Mouse (Mus musculus): Measurements from ENCODE around the gene Resf1. TPM values are rescaled to one million over a fixed set of nuclear protein-coding genes. Genes with fewer than 3 reads are reported as not detected.

Resf1 gene
- total and polyA plus RNA-seq, 3 experiments: 12.4 to 20.9 (median 14.7) TPM

DNA sequence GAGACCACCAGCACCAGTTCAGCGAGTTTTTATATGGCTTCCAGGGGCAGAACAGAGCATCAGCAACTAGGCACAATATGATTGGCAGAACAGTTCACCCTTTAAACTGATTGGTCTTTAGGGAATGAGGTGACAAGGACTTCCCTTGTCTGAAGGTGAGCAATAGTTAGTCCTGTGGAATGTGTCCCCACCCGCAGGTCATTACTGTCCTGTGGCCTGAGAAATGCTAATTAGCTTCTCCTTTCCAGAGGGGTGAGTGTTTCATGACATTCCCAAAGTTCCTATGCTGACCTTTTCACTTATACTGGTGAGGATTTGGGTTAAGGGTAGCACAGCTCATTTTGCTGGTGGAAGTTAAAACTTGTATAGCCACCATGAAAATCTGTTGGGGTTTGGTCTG is 74.3 kb downstream of the Resf1 start:
- dilution Hi-C loops (cut with MboI; ENCODE audit: extremely low pct_ligation_motif_present, extremely low pct_unique_long_range_greater_than_20kb, low sequenced_read_pairs) (no loop called here), in situ Hi-C loops (cut with MboI; ENCODE audit: low pct_ligation_motif_present, low pct_unique_long_range_greater_than_20kb, low sequenced_read_pairs) (no loop called here)
- no peak overlapping the region for H3K4me2 ChIP-seq (ENCODE audit: insufficient read depth, low read depth, poor library complexity, severe bottlenecking)
- no peak overlapping the region for H3K4me3 ChIP-seq (replicated peaks in 1 of 3; ENCODE audit: low read depth in 2 of 3, low read length in 2 of 3, poor library complexity in 1 of 3)
- no peak overlapping the region for H3K9ac ChIP-seq (ENCODE audit: insufficient read depth, low read depth)
- H3K4me1 ChIP-seq (ENCODE audit: control insufficient read depth in 1 of 2, insufficient read depth in 2 of 2): no peaks in the 10 kb centered on the region
- no peaks in the 10 kb centered on the region for H3K9me3 ChIP-seq (replicated peaks; ENCODE audit: low read length)
- H3K27me3 ChIP-seq (replicated peaks): no peaks in the 10 kb centered on the region
- H3K36me3 ChIP-seq (replicated peaks in 1 of 2; ENCODE audit: control insufficient read depth in 1 of 2, insufficient read depth in 1 of 2, low read length in 1 of 2): no peaks in the 10 kb centered on the region
- no peaks in the 10 kb centered on the region for H3K79me2 ChIP-seq (replicated peaks; ENCODE audit: control insufficient read depth, extremely low read depth, insufficient read depth, poor library complexity, severe bottlenecking)
- TF ChIP-seq KAT2A (IDR thresholded peaks at IDR 0.05; ENCODE audit: insufficient replicate concordance, low read length) (no peak), BHLHE40 (IDR thresholded peaks at IDR 0.05; ENCODE audit: low read depth, low read length) (no peak), RCOR1 (conservative IDR thresholded peaks at IDR 0.05; ENCODE audit: low read depth, low read length) (no peak), IRF4 (IDR thresholded peaks at IDR 0.05; ENCODE audit: low read depth, low read length) (no peak), CHD2 (IDR thresholded peaks at IDR 0.05; ENCODE audit: low read length) (no peak), TBP (conservative IDR thresholded peaks at IDR 0.05; ENCODE audit: low read depth, low read length) (no peak), ZNF384 (IDR thresholded peaks at IDR 0.05; ENCODE audit: low read depth, low read length) (no peak)
- no peak for DNase-seq (ENCODE audit: extremely low read depth)
- H3K27ac ChIP-seq (ENCODE audit: insufficient read depth, low read depth): no peak overlapping the region

Other genes with a start within 250 kb of the Resf1 start
- gene Dennd5b, start 207.7 kb upstream of the Resf1 start, total RNA-seq (2012; rRNA removed): 3.1 and 5.4 TPM in 2 replicates
- 1.4 and 1.6 TPM in 2 replicates for gene Dennd5b, start 207.7 kb upstream of the Resf1 start, total RNA-seq (2014; rRNA removed)
- 1.3 and 2.2 TPM in 2 replicates for gene Dennd5b, start 207.7 kb upstream of the Resf1 start, polyA plus RNA-seq (2012; ENCODE audit: insufficient read length, low read depth)
- gene Gm10203, start 179.2 kb upstream of the Resf1 start, total RNA-seq (2012; rRNA removed): not detected in 2 replicates
- not detected in 2 replicates for gene Gm10203, start 179.2 kb upstream of the Resf1 start, total RNA-seq (2014; rRNA removed)
- gene Gm10203, start 179.2 kb upstream of the Resf1 start, polyA plus RNA-seq (2012; ENCODE audit: insufficient read length, low read depth): not detected in 2 replicates
- gene Etfbkmt, start 169.6 kb upstream of the Resf1 start, total RNA-seq (2012; rRNA removed): 5.6 and 7.8 TPM in 2 replicates
- 17.3 and 18.9 TPM in 2 replicates for gene Etfbkmt, start 169.6 kb upstream of the Resf1 start, total RNA-seq (2014; rRNA removed)
- 9.3 and 12.4 TPM in 2 replicates for gene Etfbkmt, start 169.6 kb upstream of the Resf1 start, polyA plus RNA-seq (2012; ENCODE audit: insufficient read length, low read depth)
- gene Amn1, start 120.7 kb upstream of the Resf1 start, total RNA-seq (2012; rRNA removed): 5.5 and 6.3 TPM in 2 replicates
- 8.9 and 10.8 TPM in 2 replicates for gene Amn1, start 120.7 kb upstream of the Resf1 start, total RNA-seq (2014; rRNA removed)
- 3.2 and 4.1 TPM in 2 replicates for gene Amn1, start 120.7 kb upstream of the Resf1 start, polyA plus RNA-seq (2012; ENCODE audit: insufficient read length, low read depth)
- not detected in 2 replicates for gene Bicd1, start 99.5 kb downstream of the Resf1 start, total RNA-seq (2012; rRNA removed)
- not detected in 2 replicates for gene Bicd1, start 99.5 kb downstream of the Resf1 start, total RNA-seq (2014; rRNA removed)
- 0.05 and 0.11 TPM in 2 replicates for gene Bicd1, start 99.5 kb downstream of the Resf1 start, polyA plus RNA-seq (2012; ENCODE audit: insufficient read length, low read depth)

All from CH12.LX (cell line).